ENCODE assay signal across 9 mouse cellular contexts in the genomic region with DNA sequence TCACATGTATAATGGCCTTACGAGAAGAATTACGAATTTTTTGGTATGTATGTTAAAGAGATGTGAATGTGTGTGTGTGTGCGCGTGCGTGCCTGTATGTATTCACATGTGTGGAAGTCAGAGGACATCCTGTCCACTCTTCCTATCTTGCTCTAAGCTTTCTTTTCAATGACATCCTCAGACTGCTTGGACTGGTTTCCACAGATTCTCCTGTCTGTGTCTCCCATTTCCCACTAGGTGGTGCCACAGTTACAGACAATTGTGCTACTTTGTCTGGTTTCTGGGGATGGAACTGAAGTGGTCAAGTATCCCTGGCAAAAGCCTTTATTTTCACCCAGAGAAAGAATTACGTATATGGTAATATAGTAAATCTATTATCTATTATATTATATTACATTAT. TPM values are rescaled to one million over a fixed set of nuclear protein-coding genes. Genes with fewer than 3 reads are reported as not detected.
DNase-seq lines count a peak whose midpoint lies in the region; ATAC-seq and TF ChIP-seq lines count a peak whose summit lies in the region.
"Had no signal": no experiment of that assay in that cellular context is flagged by ENCODE, and none has a peak within 500 bp of the region (broad histone marks: within the 10 kb centered on the region; RNA-seq: fewer than 3 reads in every experiment).

No protein-coding gene starts in this region.

- no peak overlapping the region for H3K27ac ChIP-seq in forebrain, postnatal 0 days (ENCODE audit: low read depth, low read length)
- H3K27ac ChIP-seq in forebrain, embryonic 11.5 days (ENCODE audit: low read depth, low read length), result no peak overlapping the region
- H3K27ac ChIP-seq in liver, postnatal 0 days (ENCODE audit: low read depth), result no peak overlapping the region
- H3K27ac ChIP-seq: heart, embryonic 15.5 days had no signal

- no peak for TF ChIP-seq EP300 in liver, postnatal 0 days (IDR thresholded peaks at IDR 0.05; ENCODE audit: low read depth)

- no peaks in the 10 kb centered on the region for H3K9me3 ChIP-seq in forebrain, postnatal 0 days (ENCODE audit: low read length)
- no peaks in the 10 kb centered on the region for H3K9me3 ChIP-seq in forebrain, embryonic 11.5 days (ENCODE audit: control insufficient read depth, low read length)
- H3K9me3 ChIP-seq in liver, postnatal 0 days (ENCODE audit: low read length), result no peaks in the 10 kb centered on the region
- H3K9me3 ChIP-seq: heart, embryonic 15.5 days had no signal

- WGBS in forebrain, postnatal 0 days, result 61% methylated on average over 6 of the region's 6 CpGs
- WGBS in forebrain, embryonic 11.5 days, result 57% methylated on average over 6 of the region's 6 CpGs
- 51% methylated on average over 6 of the region's 6 CpGs for WGBS in liver, postnatal 0 days (ENCODE audit: insufficient replicate concordance)

- no peak overlapping the region for H3K9ac ChIP-seq in forebrain, postnatal 0 days
- H3K9ac ChIP-seq in forebrain, embryonic 11.5 days (ENCODE audit: low read length), result no peak overlapping the region
- no peak overlapping the region for H3K9ac ChIP-seq in liver, postnatal 0 days (replicated peaks)
- H3K9ac ChIP-seq: heart, embryonic 15.5 days had no signal

- no peak for TF ChIP-seq POLR2A in brain, embryonic 14.5 days (IDR thresholded peaks at IDR 0.05; ENCODE audit: borderline replicate concordance, extremely low read depth, insufficient read depth, insufficient read length, poor library complexity, severe bottlenecking)

- DNase-seq in forebrain, postnatal 0 days, result peak; percentile 85
- no peak for DNase-seq in forebrain, embryonic 11.5 days (ENCODE audit: low spot score)
- DNase-seq in liver, postnatal 0 days, result no peak
- DNase-seq in liver, result no peak
- peak; percentile 92 for DNase-seq in brain, embryonic 14.5 days (ENCODE audit: low read depth)
- DNase-seq in kidney, postnatal 25 days, result peak; percentile 49 to 56

- peak; percentile 90 for TF ChIP-seq CTCF in forebrain, postnatal 0 days (IDR thresholded peaks at IDR 0.05; ENCODE audit: low read depth)
- TF ChIP-seq CTCF in liver, postnatal 0 days (IDR thresholded peaks at IDR 0.05; ENCODE audit: low read depth), result peak; percentile 71
- peak; percentile 78; the same call in 1 of the 2 replicates for TF ChIP-seq CTCF in brain, embryonic 14.5 days (IDR thresholded peaks at IDR 0.05; ENCODE audit: borderline replicate concordance, extremely low read depth, insufficient read depth, insufficient read length)

- H3K4me1 ChIP-seq in forebrain, postnatal 0 days (ENCODE audit: insufficient read depth), result no peaks in the 10 kb centered on the region
- H3K4me1 ChIP-seq in forebrain, embryonic 11.5 days (replicated peaks; ENCODE audit: control insufficient read depth, insufficient read depth, low read length), result peaks cover 2% of the 10 kb centered on the region; the same call in 1 of the 2 replicates
- H3K4me1 ChIP-seq in liver, postnatal 0 days (ENCODE audit: insufficient read depth), result peaks cover 11% of the 10 kb centered on the region

- H3K27me3 ChIP-seq in forebrain, postnatal 0 days (ENCODE audit: insufficient read depth, low read length), result no peaks in the 10 kb centered on the region
- H3K27me3 ChIP-seq in forebrain, embryonic 11.5 days (ENCODE audit: control insufficient read depth, insufficient read depth, low read length), result no peaks in the 10 kb centered on the region
- peaks cover 39% of the 10 kb centered on the region for H3K27me3 ChIP-seq in liver, postnatal 0 days (ENCODE audit: insufficient read depth, low read length)
- H3K27me3 ChIP-seq: heart, embryonic 15.5 days had no signal

- H3K4me3 ChIP-seq in forebrain, postnatal 0 days (ENCODE audit: low read depth, low read length), result no peak overlapping the region
- no peak overlapping the region for H3K4me3 ChIP-seq in forebrain, embryonic 11.5 days (ENCODE audit: low read depth, low read length)
- H3K4me3 ChIP-seq in liver, postnatal 0 days (ENCODE audit: low read depth, low read length), result no peak overlapping the region
- H3K4me3 ChIP-seq: heart, embryonic 15.5 days had no signal

- ATAC-seq in forebrain, postnatal 0 days, result no peak
- no peak for ATAC-seq in forebrain, embryonic 11.5 days (replicated peaks; ENCODE audit: low FRiP score)
- ATAC-seq in liver, postnatal 0 days, result no peak
- ATAC-seq in megakaryocyte, adult 5-6 weeks (ENCODE audit: poor library complexity, severe bottlenecking), result no peak
- ATAC-seq in erythroblast, adult 5-6 weeks (replicated peaks; ENCODE audit: low FRiP score, poor library complexity, severe bottlenecking), result no peak

- peaks cover 9% of the 10 kb centered on the region; the same call in 1 of the 2 replicates for H3K36me3 ChIP-seq in forebrain, postnatal 0 days (ENCODE audit: insufficient read depth)
- no peaks in the 10 kb centered on the region for H3K36me3 ChIP-seq in forebrain, embryonic 11.5 days (ENCODE audit: control insufficient read depth, insufficient read depth, low read length)
- no peaks in the 10 kb centered on the region for H3K36me3 ChIP-seq in liver, postnatal 0 days (replicated peaks; ENCODE audit: insufficient read depth, low read length)
- H3K36me3 ChIP-seq: heart, embryonic 15.5 days had no signal

- no peak overlapping the region for H3K4me2 ChIP-seq in forebrain, postnatal 0 days (ENCODE audit: low read depth)
- H3K4me2 ChIP-seq in forebrain, embryonic 11.5 days (ENCODE audit: low read depth, low read length, severe bottlenecking), result no peak overlapping the region
- H3K4me2 ChIP-seq in liver, postnatal 0 days (ENCODE audit: low read depth, low read length), result no peak overlapping the region
- H3K4me2 ChIP-seq: heart, embryonic 15.5 days had no signal

RNA-seq across cellular contexts. Expression of gene Fat4, which starts 4.0 kb away (rescaled TPM):
- total RNA-seq in forebrain, postnatal 0 days (2014; rRNA removed), result 49.6 and 62.6 TPM in 2 replicates
- polyA plus RNA-seq in forebrain, postnatal 0 days (2015; fragmentation: Nextera tagmentation; extraction: Ambion mirVana), result 3.2 and 4.3 TPM in 2 replicates
- polyA plus RNA-seq in forebrain, embryonic 11.5 days (2014; fragmentation: Nextera tagmentation; extraction: Ambion mirVana), result 14.0 and 15.2 TPM in 2 replicates
- 0.22 and 0.26 TPM in 2 replicates for polyA plus RNA-seq in liver, postnatal 0 days (2015; fragmentation: Nextera tagmentation; extraction: Ambion mirVana)
- polyA plus RNA-seq in brain, embryonic 14.5 days (2012; rRNA removed), result 13.9 and 20.9 TPM in 2 replicates
- 0.11 TPM in 1 of 2 replicates, not detected in the other for total RNA-seq in megakaryocyte, adult 5-6 weeks (2015)
- total RNA-seq in megakaryocyte, adult 5-6 weeks (2017), result 0.04 and 0.08 TPM in 2 replicates
- total RNA-seq in erythroblast, adult 5-6 weeks (2015; ENCODE audit: low replicate concordance), result not detected in 2 replicates
- total RNA-seq in erythroblast, adult 5-6 weeks (2017; ENCODE audit: low replicate concordance), result not detected in 2 replicates

Comparison
In these comparisons a context has a peak if more than half of its experiments do, and no peak if none do; other contexts are left out.
1. DNase-seq: peak in forebrain, postnatal 0 days (single experiment), brain, embryonic 14.5 days (single experiment) and kidney, postnatal 25 days (2 of 2); none in forebrain, embryonic 11.5 days (single experiment), liver, postnatal 0 days (single experiment) and liver (single experiment).
2. Peak in every context shown above with its lines, with median percentiles within 50 percentile points of each other: CTCF ChIP-seq.